Mouse (Mus musculus) hindbrain, embryonic 13.5 days (tissue): ENCODE results near the gene Rpe. TPM values are rescaled to one million over a fixed set of nuclear protein-coding genes. Genes with fewer than 3 reads are reported as not detected.
"Not testable (repeated sequence)": the region's sequence is repeated elsewhere in the genome, so short reads cannot be mapped to it uniquely, and the experiment has no call there.

ENCODE experiments used
- ATAC-seq: fragments of 200-750 bp; cut with Nextera tagmentation; 2 replicates; pipeline ENCODE4 v1.8.0; 2017; ENCODE audit warnings: moderate TSS enrichment; ENCODE audit not compliant: low FRiP score
- H3K27ac ChIP-seq: fragments of 300-500 bp; sonication (generic); 2 replicates; pipeline ENCODE4 v1.5.1; 2015; ENCODE audit warnings: inconsistent platforms, mild to moderate bottlenecking, moderate library complexity
- H3K27me3 ChIP-seq: fragments of 300-500 bp; sonication (generic); 2 replicates; pipeline ENCODE4 v1.6.1; 2015; ENCODE audit warnings: mild to moderate bottlenecking, inconsistent platforms
- H3K36me3 ChIP-seq: fragments of 300-500 bp; sonication (generic); 2 replicates; pipeline ENCODE4 v1.6.1; 2015; ENCODE audit warnings: mild to moderate bottlenecking, inconsistent platforms
- H3K4me1 ChIP-seq: fragments of 300-500 bp; sonication (generic); replicated peaks from 2 replicates; pipeline ENCODE4 v1.6.1; 2015; ENCODE audit warnings: inconsistent platforms
- H3K4me2 ChIP-seq: fragments of 300-500 bp; sonication (generic); 2 replicates; pipeline ENCODE4 v1.6.1; 2015; ENCODE audit warnings: inconsistent platforms, mild to moderate bottlenecking, moderate library complexity
- H3K4me3 ChIP-seq: fragments of 300-500 bp; sonication (generic); 2 replicates; pipeline ENCODE4 v1.5.1; 2015; ENCODE audit warnings: mild to moderate bottlenecking, inconsistent platforms
- H3K9ac ChIP-seq: fragments of 300-500 bp; sonication (generic); 2 replicates; pipeline ENCODE4 v1.6.1; 2015; ENCODE audit warnings: mild to moderate bottlenecking, inconsistent platforms
- H3K9me3 ChIP-seq: fragments of 300-500 bp; sonication (generic); 2 replicates; pipeline ENCODE4 v1.6.1; 2016; ENCODE audit warnings: inconsistent platforms
- WGBS: fragments of 180-500 bp; shearing (Covaris S2); methylation state at CpG from one replicate; pipeline ENCODE4 v1.1.7; 2015; 5-methylcytosine and 5-hydroxymethylcytosine counted together
- polyA plus RNA-seq: library from polyadenylated mRNA; unstranded; fragments of >200 nt; fragmentation: Nextera tagmentation; extraction: Ambion mirVana; gene quantifications from 2 replicates; pipeline ENCODE4 v1.2.1, GENCODE M21; 2015

Rpe gene
- polyA plus RNA-seq, 1 experiment from 2014 or later = 44.5 TPM

DNA sequence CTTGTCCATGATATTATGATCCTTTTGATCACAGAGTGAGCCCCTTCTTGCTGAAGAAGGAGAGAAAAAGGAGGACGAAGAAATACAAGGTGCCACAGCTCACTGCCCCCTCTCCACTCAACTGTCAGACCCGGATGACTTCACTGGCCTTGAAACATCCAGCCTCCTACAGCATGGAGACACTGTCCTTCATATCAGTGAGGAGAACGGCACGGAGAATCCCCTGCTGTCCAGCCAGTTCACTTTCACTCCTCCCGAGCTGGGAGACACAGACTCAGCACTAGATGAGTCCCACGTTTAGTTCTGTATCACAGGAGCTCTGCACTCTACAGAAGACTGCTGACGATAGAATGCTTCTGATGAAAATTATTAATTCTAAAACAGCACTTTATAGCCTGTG is 5.3 kb upstream of the Rpe start:
- Histone ChIP-seq H3K27ac (no peak overlapping the region), H3K9me3 (no peaks in the 10 kb centered on the region), H3K27me3 (no peaks in the 10 kb centered on the region), H3K4me3 (no peak overlapping the region), H3K4me2 (no peak overlapping the region), H3K36me3 (no peaks in the 10 kb centered on the region), H3K9ac (no peak overlapping the region), H3K4me1 (0 out of 2 replicates have a peak, but pooled peaks cover 7% of the 10 kb centered on the region)
- ATAC-seq = no peak
- WGBS = 75% methylated on average over 7 of the region's 7 CpGs

DNA sequence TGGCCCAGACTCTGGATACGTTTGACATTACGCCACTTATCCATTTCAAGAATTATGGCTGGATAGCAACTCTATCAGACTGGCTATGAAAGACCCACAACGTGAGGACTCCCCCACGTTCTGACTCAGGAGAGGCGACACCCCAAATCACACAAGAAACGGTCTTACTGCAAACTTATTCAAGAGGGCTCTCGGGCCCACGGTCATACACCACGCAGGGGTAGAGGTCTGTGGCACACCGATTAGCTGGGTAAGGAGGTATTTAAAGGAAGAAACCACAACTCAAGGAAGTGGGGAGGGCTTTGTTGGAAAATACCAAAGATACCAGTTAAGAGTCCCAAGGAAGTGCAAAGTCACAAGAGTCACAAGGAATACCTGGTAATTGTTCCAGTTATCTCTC is 1.0 kb upstream of the Rpe start:
- H3K27ac ChIP-seq, H3K4me2 ChIP-seq, ATAC-seq, H3K4me3 ChIP-seq, H3K36me3 ChIP-seq, H3K9ac ChIP-seq, H3K27me3 ChIP-seq, H3K9me3 ChIP-seq: not testable (repeated sequence)
- WGBS = 86% methylated on average over 10 of the region's 10 CpGs
- H3K4me1 ChIP-seq = peaks cover 27% of the 10 kb centered on the region

DNA sequence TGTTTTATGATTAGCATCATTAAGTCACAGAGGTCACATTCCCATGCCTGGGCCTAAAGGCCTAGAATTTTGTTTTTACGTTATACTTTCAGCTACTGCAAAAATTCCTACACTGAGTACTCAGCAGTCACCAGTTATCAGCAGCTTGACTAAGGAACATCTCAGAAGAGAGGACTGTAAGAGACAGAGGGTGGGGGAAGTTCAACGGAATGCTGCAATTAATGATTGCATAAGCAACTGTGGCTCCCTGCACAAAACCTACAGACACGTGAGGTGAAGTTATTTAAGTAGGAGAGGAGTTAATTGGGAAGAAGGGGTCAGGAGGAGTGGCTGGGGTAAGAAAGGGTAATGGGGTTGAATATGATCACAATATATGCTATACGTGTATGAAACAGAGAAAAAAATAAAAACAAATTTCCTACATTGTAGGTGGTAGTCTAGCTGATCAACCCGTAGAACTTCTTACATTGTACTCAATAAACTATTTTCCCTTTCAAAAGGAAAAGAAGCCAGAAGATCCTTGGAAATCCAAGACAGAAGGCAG is 410 bp upstream of the Rpe start:
- peak; percentile 40 for ATAC-seq
- Histone ChIP-seq H3K36me3 (no peaks in the 10 kb centered on the region), H3K27ac (no peak overlapping the region), H3K4me2 (peak overlapping the region; percentile 69), H3K9me3 (no peaks in the 10 kb centered on the region), H3K9ac (no peak overlapping the region), H3K4me3 (peak overlapping the region; percentile 86), H3K27me3 (no peaks in the 10 kb centered on the region), H3K4me1 (peaks cover 28% of the 10 kb centered on the region)
- WGBS = 47% methylated on average over 5 of the region's 5 CpGs

DNA sequence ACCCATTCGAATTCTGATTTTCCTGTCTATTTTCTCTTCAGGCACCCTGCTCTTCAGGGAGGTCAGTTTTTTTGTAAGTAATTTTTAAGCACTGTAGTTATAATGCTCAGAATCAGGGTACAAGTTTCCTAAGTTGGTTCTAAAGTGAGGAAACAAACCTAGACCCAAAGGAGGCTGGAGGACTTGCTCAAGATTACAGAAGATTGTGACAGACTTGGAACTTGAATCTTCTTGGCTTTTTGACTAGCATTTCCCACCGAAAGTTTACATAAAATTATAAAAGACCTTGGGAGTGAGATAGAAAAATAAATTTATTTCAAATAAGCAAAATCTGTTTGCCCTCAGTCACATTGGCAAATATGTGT is 927 bp downstream of the Rpe start:
- Histone ChIP-seq H3K27ac (0 out of 2 replicates have a peak overlapping the region, but pooled peaks have one; percentile 79), H3K4me3 (peak overlapping the region; percentile 86), H3K4me2 (peak overlapping the region; percentile 69), H3K27me3 (no peaks in the 10 kb centered on the region), H3K9ac (peak overlapping the region; percentile 88), H3K9me3 (no peaks in the 10 kb centered on the region), H3K36me3 (peaks cover 3% of the 10 kb centered on the region), H3K4me1 (peaks cover 28% of the 10 kb centered on the region)
- WGBS = 39% methylated on average over 2 of the region's 2 CpGs
- ATAC-seq = no peak

DNA sequence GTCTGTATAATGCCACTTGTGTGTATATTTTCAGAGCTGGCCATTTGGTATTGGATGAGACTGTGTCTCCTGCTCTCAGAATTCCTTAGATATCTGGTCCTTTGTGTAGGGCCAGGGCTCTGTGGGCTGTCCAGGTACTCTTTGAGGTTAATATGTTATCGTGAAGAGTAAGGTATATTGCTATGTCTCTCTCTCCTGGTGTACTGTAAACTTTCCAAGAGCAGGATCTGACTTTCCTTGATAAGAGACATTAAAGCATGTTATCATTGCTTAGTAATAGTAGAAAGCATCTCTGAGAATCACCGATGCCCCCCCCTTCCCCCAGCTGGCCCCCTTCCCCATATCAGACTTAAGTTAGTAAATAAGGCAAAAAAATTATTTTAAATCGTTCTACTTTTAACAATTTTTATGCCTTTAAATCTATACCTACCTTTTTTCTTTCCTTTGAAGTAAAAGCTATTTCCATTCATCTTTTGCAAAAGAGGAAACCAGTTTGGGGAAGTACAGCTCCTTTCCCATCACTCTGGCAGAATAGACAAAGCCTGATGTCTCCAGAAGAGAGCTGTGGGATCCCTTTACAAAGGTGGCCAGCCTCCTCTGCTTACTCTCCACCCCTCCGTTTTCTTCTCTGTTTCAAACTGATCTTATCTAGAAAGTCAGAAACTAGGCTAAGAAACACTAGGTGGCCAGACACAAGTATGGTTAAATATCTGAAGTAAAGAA is 2.2 kb downstream of the Rpe start:
- 0 out of 2 replicates have a peak overlapping the region, but pooled peaks have one; percentile 8 for H3K9ac ChIP-seq
- WGBS = 93% methylated on average over 4 of the region's 4 CpGs
- H3K27me3 ChIP-seq = no peaks in the 10 kb centered on the region
- no peaks in the 10 kb centered on the region for H3K9me3 ChIP-seq
- H3K4me3 ChIP-seq = no peak overlapping the region
- no peak for ATAC-seq
- no peak overlapping the region for H3K27ac ChIP-seq
- peaks cover 12% of the 10 kb centered on the region for H3K36me3 ChIP-seq
- peaks cover 28% of the 10 kb centered on the region for H3K4me1 ChIP-seq
- peak overlapping the region; percentile 31 for H3K4me2 ChIP-seq

DNA sequence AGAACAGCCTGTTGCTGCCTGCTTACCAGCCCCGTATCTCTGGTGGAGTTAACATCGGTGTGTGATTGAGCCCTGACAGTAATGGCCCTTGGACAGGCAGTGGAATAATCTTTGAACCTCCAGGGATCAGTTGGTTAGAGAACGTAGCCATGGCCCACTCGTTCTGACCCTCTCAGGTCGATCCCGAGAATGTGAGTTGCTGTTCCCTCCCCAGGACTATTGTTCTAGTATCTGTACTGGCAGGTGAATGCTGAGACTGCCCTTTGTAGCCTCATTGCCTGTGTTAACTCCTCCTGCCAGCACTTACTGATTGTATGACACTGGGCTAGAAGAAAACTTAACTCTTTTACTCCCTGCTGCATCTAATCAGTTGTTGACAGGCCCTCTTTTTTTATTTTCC is 3.9 kb downstream of the Rpe start:
- H3K4me3 ChIP-seq = no peak overlapping the region
- H3K27ac ChIP-seq = no peak overlapping the region
- no peaks in the 10 kb centered on the region for H3K9me3 ChIP-seq
- H3K27me3 ChIP-seq = no peaks in the 10 kb centered on the region
- H3K4me2 ChIP-seq = no peak overlapping the region
- H3K36me3 ChIP-seq = peaks cover 22% of the 10 kb centered on the region
- peaks cover 28% of the 10 kb centered on the region for H3K4me1 ChIP-seq
- H3K9ac ChIP-seq = no peak overlapping the region
- ATAC-seq = no peak
- 61% methylated on average over 6 of the region's 6 CpGs for WGBS

DNA sequence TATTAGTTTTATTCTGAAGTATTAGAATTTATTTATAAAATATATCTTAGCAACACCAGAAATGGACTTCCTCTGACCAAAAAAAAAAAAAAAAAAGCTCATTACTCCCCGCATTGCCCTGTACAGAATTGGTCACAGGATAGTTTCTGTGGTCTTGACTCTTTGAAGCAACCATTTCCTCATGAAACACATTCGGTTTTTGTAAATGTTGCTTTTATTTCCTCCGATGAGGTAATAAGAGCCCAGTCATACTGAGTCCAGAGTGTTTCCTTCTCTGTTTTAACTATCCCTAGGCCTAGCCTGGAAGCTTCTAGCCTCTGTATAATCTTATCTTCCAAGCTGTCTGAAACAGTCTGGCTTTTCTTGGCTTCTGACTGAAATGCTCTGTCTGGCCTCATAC is 12.2 kb downstream of the Rpe start:
- Histone ChIP-seq H3K9me3 (no peaks in the 10 kb centered on the region), H3K4me1 (no peaks in the 10 kb centered on the region), H3K36me3 (peaks cover 50% of the 10 kb centered on the region), H3K4me2 (no peak overlapping the region), H3K27ac (no peak overlapping the region), H3K27me3 (no peaks in the 10 kb centered on the region), H3K4me3 (no peak overlapping the region), H3K9ac (no peak overlapping the region)
- no peak for ATAC-seq
- WGBS = 97% methylated on average over 3 of the region's 3 CpGs

DNA sequence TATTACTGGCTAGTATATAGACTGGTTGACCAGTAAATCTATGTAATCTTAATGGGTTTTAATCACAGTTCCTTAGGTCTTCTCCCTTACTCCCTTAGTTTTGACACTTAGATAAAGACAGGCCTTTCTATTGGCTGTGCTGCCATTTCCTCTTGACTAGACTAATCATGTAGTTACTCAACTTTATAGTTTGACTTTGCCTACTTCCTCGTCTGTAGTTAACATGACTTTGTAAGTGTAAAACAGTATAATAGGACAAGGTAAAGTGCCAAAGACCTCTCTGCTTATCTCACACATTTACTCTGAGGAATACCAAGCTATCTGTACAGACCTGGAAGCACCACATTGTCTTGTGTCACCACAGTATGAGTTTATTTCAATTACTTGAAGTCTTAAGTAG is 29.9 kb downstream of the Rpe start:
- Histone ChIP-seq H3K4me2 (no peak overlapping the region), H3K4me3 (no peak overlapping the region), H3K9ac (no peak overlapping the region), H3K4me1 (no peaks in the 10 kb centered on the region), H3K27me3 (no peaks in the 10 kb centered on the region), H3K9me3 (no peaks in the 10 kb centered on the region), H3K27ac (no peak overlapping the region), H3K36me3 (peaks cover 30% of the 10 kb centered on the region)
- WGBS = 89% methylated on average over 1 of the region's 1 CpGs
- ATAC-seq = no peak

DNA sequence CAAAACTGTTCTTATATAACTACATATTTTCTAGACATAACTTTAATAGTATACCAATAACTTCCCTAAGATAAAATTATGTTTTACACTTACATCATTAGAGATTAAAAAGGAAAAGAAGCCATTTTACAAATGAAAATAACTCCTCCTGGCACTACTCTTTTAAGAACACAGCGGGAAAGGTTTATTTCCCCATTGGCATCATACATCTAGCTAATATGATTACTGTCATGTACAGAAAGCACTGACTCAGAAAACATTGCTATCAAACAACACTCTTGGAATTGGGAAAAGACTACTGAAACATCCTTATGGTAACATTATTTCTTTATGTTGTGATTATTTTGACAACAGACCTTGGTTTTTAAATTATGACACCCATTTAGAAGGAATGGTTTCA is 68.1 kb downstream of the Rpe start:
- Histone ChIP-seq H3K4me3 (no peak overlapping the region), H3K36me3 (peaks cover 15% of the 10 kb centered on the region), H3K4me1 (0 out of 2 replicates have a peak, but pooled peaks cover 3% of the 10 kb centered on the region), H3K27me3 (no peaks in the 10 kb centered on the region), H3K27ac (no peak overlapping the region), H3K4me2 (no peak overlapping the region), H3K9me3 (no peaks in the 10 kb centered on the region), H3K9ac (no peak overlapping the region)
- no peak for ATAC-seq
- WGBS = 77% methylated on average over 1 of the region's 1 CpGs

Other genes with a start within 250 kb of the Rpe start
- 3.9 and 4.3 TPM in 2 replicates for gene Unc80, start 232.5 kb upstream of the Rpe start, polyA plus RNA-seq
- gene Kansl1l, start 116.7 kb downstream of the Rpe start, polyA plus RNA-seq = 16.4 and 19.8 TPM in 2 replicates
- 55.9 and 65.3 TPM in 2 replicates for gene Acadl, start 162.4 kb downstream of the Rpe start, polyA plus RNA-seq
- gene Myl1, start 244.6 kb downstream of the Rpe start, polyA plus RNA-seq = 3.9 and 8.5 TPM in 2 replicates